Mouse (Mus musculus) left cerebral cortex, postnatal 36 days (tissue): ENCODE measurements around the gene Hsp90ab1. TPM values are rescaled to one million over a fixed set of nuclear protein-coding genes. Genes with fewer than 3 reads are reported as not detected.

Experiments used
- DNase-seq, 2 experiments: peaks; one replicate each; pipeline ENCODE4 v3.0.0; 2021 to 2022; ENCODE audit warnings: low spot score in 2 of 2, mixed read lengths in 1 of 2
- intact Hi-C: fragments of 180-260 bp; cut with DNase I; formaldehyde crosslinking; loops from one replicate; pipeline ENCODE4 v1.15.1; 2025
- total RNA-seq, 2 experiments: library from RNA; stranded (reverse); gene quantifications; 2 replicates each; pipeline ENCODE4 v1.2.3; 2021

Gene Hsp90ab1
- total RNA-seq, 2 experiments from 2014 or later, result 1,413 to 1,526 TPM

DNA sequence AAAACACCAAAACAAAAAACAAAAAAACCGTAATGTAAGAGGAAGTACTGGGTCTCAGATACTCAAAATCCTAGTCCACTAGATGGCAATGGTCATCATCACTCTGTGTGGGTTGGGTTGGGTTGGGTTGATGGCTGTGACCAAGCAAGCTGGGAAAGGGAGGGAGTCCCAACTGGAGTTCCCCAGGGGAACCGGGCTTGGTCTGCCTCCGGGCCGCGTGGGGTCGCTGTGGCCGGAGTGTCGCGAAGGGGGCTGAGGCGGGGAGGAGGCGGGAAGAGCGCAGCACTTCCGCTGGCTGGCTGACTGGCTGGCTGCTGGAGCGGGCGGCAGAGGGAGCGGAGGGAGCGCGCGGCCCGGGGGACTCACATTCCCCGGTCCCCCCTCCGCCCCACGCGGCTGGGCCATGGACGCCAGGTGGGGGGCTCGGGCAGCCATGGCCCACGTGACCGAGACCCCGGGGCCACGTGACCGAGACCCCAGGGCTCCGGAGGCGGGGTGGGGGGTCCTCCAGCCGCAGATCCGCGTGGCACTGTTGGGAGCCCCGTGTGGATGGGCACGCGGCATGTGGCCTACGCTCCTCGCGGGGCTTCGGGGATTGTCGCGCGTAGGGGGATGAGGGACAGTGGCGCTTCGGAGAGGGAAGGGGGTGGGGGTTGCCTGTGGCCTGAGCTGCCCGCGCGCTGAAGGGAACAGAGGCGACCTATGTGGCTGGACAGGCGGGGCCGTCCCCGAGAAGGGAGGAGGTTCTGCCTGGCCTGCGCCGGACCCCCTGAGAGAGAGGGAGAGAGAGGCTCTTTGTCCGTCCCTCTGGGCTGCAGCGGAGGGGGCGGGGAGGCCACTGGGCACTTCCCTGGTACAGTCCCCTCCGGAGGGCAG is 9.2 kb downstream of the Hsp90ab1 start, which contains the start of gene Slc35b2:
TSS of gene Slc35b2 (plus strand) at position 220 of the 876 bp plus-strand sequence.
- intact Hi-C loops, result no loop called here
- DNase-seq, result peak; percentile 90 to 91

- DNase-seq, result no peak
- intact Hi-C loops, result no loop called here
Measured at GRCm38 (mm10) chr17:45563216-45563615, 9.9 kb downstream of the Hsp90ab1 start.

- no peak for DNase-seq
- intact Hi-C loops, result no loop called here
Measured at GRCm38 (mm10) chr17:45559732-45560525, 13.1 kb downstream of the Hsp90ab1 start.

DNA sequence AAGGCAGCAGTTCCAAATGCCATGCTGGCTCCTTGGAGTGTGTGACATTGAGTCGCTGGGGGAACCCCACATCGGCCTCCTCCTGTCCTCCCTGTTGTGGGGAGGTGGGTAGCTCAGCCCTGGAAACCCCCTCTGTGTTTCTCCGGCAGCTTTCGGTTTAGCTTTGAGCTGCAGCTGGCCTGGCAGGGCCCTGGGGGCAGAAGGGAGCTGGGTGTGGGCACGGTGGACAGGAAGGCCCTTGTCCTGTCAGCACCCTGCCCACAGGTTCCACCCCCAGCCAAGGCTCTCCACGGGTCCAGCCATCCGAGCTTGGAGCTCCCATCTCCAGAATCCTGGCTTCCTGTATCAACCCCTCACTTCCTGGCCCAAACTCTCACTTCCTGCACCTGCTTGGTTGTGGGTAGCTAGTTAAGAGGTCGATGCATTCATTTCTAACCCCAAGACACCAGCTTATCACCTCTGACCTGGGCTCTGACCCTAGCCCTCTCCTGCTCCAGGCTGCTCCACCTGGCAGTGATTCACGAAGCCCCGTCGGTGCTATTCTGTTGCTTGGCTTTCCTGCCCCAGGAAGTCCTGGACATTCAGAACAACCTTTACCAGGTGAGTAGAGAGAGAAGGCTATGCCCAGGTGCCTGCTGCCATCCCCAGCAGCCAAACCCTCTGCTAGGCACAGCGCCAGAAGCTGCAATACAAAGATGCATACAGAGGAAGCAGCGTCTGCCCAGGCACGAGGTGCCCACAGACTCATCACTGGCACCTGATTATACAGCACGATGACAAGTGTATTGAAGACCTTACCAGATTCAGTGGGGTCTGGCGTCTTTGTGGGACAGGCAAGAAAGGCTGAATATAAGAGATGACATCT is 14.8 kb downstream of the Hsp90ab1 start:
- intact Hi-C loops, result no loop called here
- no peak for DNase-seq

- intact Hi-C loops, result no loop called here
- DNase-seq, result no peak
Measured at GRCm38 (mm10) chr17:45557246-45557824, 15.7 kb downstream of the Hsp90ab1 start.

- intact Hi-C loops, result no loop called here
- DNase-seq, result no peak
Measured at GRCm38 (mm10) chr17:45556514-45557245, 16.4 kb downstream of the Hsp90ab1 start.

DNA sequence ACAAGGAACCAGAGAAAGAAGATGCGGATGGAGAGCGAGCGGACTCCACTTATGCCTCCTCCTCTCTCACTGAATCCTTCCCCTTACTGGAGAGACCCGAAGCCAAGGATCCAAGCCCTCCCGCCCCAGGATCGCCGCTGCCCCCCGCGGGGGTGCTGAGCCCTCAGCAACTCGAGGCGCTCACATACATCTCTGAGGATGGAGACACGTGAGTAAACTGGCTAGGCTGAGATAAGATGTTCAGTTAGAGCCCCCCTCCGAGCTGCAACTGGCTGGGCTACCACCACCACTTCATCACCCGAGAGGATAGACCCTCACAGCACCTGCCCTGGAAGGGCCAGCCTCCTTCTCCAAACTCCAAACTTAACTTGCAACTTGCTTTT is 17.0 kb downstream of the Hsp90ab1 start:
- DNase-seq, result no peak
- intact Hi-C loops, result no loop called here

DNA sequence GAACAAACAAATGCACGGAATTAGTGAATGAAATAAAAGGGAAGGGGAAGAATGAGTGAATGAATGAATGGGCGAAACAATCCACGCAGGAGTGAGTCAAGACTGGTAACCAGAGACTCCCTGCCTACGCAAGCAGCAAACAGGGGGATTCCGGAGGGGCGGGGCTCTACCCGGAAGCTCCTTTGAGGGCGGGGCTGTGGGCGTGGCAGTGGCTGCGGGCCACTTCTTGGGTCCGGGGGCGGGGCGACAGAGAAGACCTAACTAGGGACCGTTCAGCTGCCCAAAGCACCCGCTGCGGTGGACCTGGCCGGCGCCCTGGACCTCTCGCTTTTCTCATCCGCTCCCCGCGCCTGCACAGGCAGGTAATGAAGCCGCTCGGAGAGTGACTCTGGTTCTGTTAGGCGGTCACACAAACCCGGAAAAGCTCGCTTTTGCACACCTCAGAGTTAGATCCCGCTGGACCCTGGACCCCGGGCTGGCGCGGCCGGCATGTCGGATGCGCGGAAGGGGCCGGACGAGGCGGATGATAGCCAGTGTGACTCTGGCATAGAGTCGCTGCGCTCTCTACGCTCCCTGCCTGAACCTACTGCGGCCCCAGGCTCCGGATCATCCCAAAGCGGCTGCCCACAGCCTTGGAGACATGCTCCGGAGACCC is 17.5 kb downstream of the Hsp90ab1 start, which contains the start of gene Nfkbie:
TSS of gene Nfkbie (plus strand) at position 252 of the 655 bp plus-strand sequence.
- intact Hi-C loops, result no loop called here
- peak; percentile 82 to 84 for DNase-seq

GRCm38 (mm10) chr17:45554420-45554819 is 18.7 kb downstream of the Hsp90ab1 start:
- DNase-seq, result no peak
- intact Hi-C loops, result no loop called here

- intact Hi-C loops, result loop anchor here (2.0 kb wide), 1 partner anchor 74 kb away; no protein-coding TSS in a partner anchor
- DNase-seq, result no peak
Measured at GRCm38 (mm10) chr17:45553065-45553464, 20.0 kb downstream of the Hsp90ab1 start.

DNA sequence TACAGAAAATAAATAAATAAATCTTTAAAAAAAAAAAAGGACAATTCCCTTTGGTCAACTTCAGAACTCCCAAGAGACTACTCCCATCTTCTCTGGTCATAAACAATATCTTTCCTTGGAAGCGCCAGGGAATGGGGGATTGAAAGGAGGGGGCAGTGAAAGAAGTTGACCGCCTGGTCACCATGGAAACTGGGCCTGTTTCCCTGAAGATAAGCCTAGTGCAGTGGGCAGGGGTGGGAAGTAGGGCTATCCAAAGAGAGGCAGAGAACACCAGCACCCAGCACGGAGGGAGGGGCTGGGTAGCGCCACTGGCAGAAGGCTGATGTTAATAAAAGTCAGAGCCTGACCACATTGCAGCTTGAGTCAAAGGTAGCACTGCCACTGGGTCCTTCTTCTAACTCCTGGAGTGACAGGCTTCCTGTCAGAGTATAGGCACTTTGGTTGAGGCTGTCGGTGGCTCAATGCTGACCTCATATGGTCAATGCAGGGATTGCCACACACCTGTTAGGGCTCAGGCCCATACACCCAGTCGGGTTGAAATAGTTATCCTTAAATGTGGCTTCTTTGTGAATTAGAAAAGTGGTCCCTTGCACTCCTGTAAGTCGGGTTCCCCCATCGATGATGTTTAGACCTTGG is 21.1 kb downstream of the Hsp90ab1 start:
- peak; percentile 74 to 79 for DNase-seq
- intact Hi-C loops, result loop anchor here (2.0 kb wide), 1 partner anchor 73 kb away; no protein-coding TSS in a partner anchor

DNA sequence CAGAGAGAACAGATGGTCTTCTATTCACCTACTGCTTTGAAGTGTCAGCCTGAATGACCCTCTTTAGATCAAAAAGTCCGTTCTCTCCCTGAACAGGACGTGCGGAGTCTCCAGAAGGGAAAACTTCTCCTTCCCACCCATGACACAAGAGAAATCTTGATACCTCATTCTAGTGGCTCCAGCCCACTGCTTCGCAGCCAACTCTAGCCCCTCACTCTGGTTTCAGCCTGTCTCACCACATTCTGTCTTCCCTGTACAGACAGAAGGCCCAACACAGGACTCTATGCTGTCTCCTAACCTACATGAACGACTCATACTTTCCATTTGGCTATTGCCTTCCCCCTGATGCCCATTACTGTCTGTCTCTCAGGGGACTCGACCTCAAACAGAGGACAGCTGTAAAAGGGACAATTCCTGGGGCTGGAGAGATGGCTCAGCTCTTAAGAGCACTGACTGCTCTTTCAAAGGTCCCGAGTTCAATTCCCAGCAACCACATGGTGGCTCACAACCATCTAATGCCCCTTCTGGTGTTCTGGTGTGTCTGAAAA is 21.7 kb downstream of the Hsp90ab1 start:
- DNase-seq, result no peak
- intact Hi-C loops, result no loop called here

DNA sequence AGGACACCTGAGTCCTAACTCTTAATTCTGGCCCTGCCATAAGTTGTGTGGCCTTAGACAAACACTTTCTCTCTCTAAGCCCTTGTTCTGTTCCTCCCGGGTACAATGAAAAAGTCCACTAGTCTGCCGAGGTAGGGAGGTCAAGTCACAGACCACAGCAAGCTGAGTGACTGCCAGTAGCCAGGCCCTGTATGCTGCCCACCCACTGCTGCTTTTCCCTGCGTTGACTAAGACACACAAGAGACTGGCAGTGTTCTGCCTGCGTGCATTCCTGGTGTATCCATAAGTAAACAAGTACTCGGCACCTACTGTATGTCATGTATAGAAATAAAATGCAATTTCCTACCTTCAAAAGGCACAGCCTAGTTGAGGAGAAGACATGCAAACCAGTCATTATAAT is 22.8 kb downstream of the Hsp90ab1 start:
- intact Hi-C loops, result loop anchor here (1.0 kb wide), 1 partner anchor 34 kb away; no protein-coding TSS in a partner anchor

DNA sequence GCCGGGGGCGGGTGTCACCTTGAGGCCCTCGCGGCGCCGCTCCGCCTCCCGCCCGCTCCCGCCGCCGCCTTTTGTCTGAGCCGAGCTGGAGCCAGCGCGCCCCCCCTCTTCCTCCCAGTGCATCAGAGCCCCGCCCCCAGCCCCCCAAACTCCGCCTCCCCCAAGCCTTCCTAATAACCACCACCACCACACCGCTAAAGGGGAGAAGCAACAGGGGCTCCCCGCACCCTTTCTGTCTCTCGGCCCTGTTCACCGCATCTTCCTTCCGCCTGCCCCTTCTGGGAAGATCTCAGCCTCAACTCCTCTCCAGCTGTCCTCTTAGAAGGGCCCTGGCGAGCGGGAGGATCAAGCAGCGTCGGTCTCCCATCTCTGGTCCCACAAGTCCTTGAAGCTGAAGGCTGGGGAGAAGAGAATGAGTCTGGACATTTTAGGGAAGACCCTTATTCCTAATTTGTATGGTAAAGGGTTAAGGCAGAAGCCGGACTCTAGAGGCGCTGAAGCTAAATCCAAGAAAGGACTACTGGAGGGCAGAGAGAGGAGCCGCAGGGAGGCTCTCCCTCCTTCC is 23.4 kb downstream of the Hsp90ab1 start, which contains the start of gene Tmem151b:
TSS of gene Tmem151b (minus strand) at position 61 of the 565 bp plus-strand sequence.
- intact Hi-C loops, result loop anchor here (1.0 kb wide), 1 partner anchor 33 kb away; no protein-coding TSS in a partner anchor
- peak; percentile 64 for DNase-seq

More for the DNA sequence above, 22.8 kb downstream of the Hsp90ab1 start:
- no peak for DNase-seq

- peak; percentile 55 to 64 for DNase-seq
- intact Hi-C loops, result no loop called here
Measured at GRCm38 (mm10) chr17:45548541-45549512, 24.2 kb downstream of the Hsp90ab1 start.
